Comparison of ENCODE assay signal across 17 mouse cellular contexts in genomic region chr6:56032231-56032630, GRCm38 (mm10). TPM values are rescaled to one million over a fixed set of nuclear protein-coding genes. Genes with fewer than 3 reads are reported as not detected.
"Had no signal": no experiment of that assay in that cellular context is flagged by ENCODE, and none has a peak within 500 bp of the region (broad histone marks: within the 10 kb centered on the region; RNA-seq: fewer than 3 reads in every experiment).

No protein-coding gene starts in this region.

- H3K27me3 ChIP-seq: limb, embryonic 15.5 days; liver, embryonic 12.5 days; megakaryocyte, embryonic 14.5 days; midbrain, embryonic 15.5 days; neural tube, embryonic 12.5 days had no signal

- H3K4me3 ChIP-seq: limb, embryonic 15.5 days; liver, embryonic 12.5 days; megakaryocyte, embryonic 14.5 days; midbrain, embryonic 15.5 days; neural tube, embryonic 12.5 days had no signal

- ATAC-seq: liver, embryonic 12.5 days; midbrain, embryonic 15.5 days had no signal

- H3K36me3 ChIP-seq: limb, embryonic 15.5 days; liver, embryonic 12.5 days; midbrain, embryonic 15.5 days; neural tube, embryonic 12.5 days had no signal

- H3K27ac ChIP-seq: limb, embryonic 15.5 days; liver, embryonic 12.5 days; macrophage; midbrain, embryonic 15.5 days; neural tube, embryonic 12.5 days had no signal

- DNase-seq: kidney, postnatal 36 days; layer of hippocampus, adult 9-11 months; layer of hippocampus, postnatal 36 days; lung, embryonic 14.5 days; lung, postnatal 10 days; spleen, adult 18-20 months; thymus, adult 18-20 months; thymus, postnatal 14 days had no signal

- H3K9me3 ChIP-seq: limb, embryonic 15.5 days; liver, embryonic 12.5 days; megakaryocyte, embryonic 14.5 days; midbrain, embryonic 15.5 days; neural tube, embryonic 12.5 days had no signal

- H3K4me1 ChIP-seq: limb, embryonic 15.5 days; liver, embryonic 12.5 days; megakaryocyte, embryonic 14.5 days; midbrain, embryonic 15.5 days; neural tube, embryonic 12.5 days had no signal

RNA-seq across cellular contexts. Expression of gene Ppp1r17, which starts 14.9 kb away (rescaled TPM):
- total RNA-seq: monocyte, adult 5-6 weeks; neutrophil, adult 5-6 weeks had no signal
- polyA plus RNA-seq: limb, embryonic 15.5 days; liver, embryonic 12.5 days; liver, embryonic 16.5 days; lung, embryonic 14.5 days; macrophage had no signal
